ENCODE assay signal across 8 mouse cellular contexts in the genomic region with DNA sequence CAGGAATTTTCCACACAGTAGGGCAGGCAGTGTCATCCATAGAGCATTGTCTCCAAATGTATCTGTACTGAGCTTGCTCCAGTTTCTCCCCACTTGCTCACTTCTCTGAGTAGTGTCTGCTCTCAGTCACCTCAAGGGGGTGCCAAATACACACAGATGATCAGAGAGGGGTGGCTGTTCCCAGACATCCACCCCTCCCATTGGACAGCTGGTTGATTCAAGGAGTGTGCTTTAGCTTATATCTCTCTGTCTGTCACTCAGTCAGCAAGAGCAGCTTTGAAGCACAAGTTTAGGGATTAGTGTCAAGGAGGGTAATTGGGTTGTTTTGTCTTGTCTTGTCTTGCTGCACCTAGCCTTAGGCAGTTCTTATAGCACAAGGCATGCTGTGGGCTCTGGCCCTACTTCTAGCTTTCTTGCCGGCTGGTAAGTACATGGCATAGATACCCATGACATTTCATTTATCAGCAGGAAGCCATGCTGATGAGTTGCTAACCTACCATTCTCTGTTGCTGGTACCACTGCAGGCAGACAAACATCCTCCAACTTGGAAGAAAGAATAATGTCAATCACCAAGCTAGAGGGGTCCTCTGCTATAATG.
DNase-seq lines count a peak whose midpoint lies in the region; ATAC-seq lines count a peak whose summit lies in the region.

No protein-coding gene starts in this region.

- peak; percentile 50 to 64 for DNase-seq in right cerebral cortex, adult 2 months (ENCODE audit: low spot score in 2 of 2)
- DNase-seq in right cerebral cortex, postnatal 4 days, result no peak
- peak; percentile 78 to 81 for DNase-seq in cerebellum, postnatal 10 days
- peak; percentile 50 for DNase-seq in liver, embryonic 11.5 days (ENCODE audit: low spot score)
- peak; percentile 44 to 53 for DNase-seq in natural killer cell, adult 2 months (ENCODE audit: low spot score in 2 of 2)
- peak; percentile 76 for DNase-seq in thymus, postnatal 14 days

- no peak overlapping the region for H3K4me3 ChIP-seq in kidney, embryonic 14.5 days (ENCODE audit: low read length)
- no peak overlapping the region for H3K4me3 ChIP-seq in liver, embryonic 11.5 days (ENCODE audit: low read depth, low read length)

- no peak overlapping the region for H3K9ac ChIP-seq in kidney, embryonic 14.5 days (ENCODE audit: low read depth, low read length)
- H3K9ac ChIP-seq in liver, embryonic 11.5 days (ENCODE audit: low read depth, low read length), result 0 out of 2 replicates have a peak overlapping the region, but pooled peaks have one; percentile 39

- H3K4me1 ChIP-seq in kidney, embryonic 14.5 days (ENCODE audit: control insufficient read depth, insufficient read depth, low read length), result no peaks in the 10 kb centered on the region
- H3K4me1 ChIP-seq in liver, embryonic 11.5 days (replicated peaks; ENCODE audit: control insufficient read depth, insufficient read depth, low read length), result no peaks in the 10 kb centered on the region; the same call in 1 of the 2 replicates

- no peaks in the 10 kb centered on the region for H3K9me3 ChIP-seq in kidney, embryonic 14.5 days (ENCODE audit: control insufficient read depth, low read length)
- no peaks in the 10 kb centered on the region for H3K9me3 ChIP-seq in liver, embryonic 11.5 days (ENCODE audit: control insufficient read depth, low read length)

- H3K4me2 ChIP-seq in kidney, embryonic 14.5 days (replicated peaks; ENCODE audit: low read depth, low read length), result no peak overlapping the region
- H3K4me2 ChIP-seq in liver, embryonic 11.5 days, result peak overlapping the region; percentile 49

- 93% methylated on average over 1 of the region's 1 CpGs for WGBS in kidney, embryonic 14.5 days
- 52% methylated on average over 1 of the region's 1 CpGs for WGBS in liver, embryonic 11.5 days

- H3K27me3 ChIP-seq in kidney, embryonic 14.5 days (ENCODE audit: control insufficient read depth, insufficient read depth, low read length), result no peaks in the 10 kb centered on the region
- H3K27me3 ChIP-seq in liver, embryonic 11.5 days (replicated peaks; ENCODE audit: control insufficient read depth, insufficient read depth, low read length), result no peaks in the 10 kb centered on the region

- peak; percentile 100 for ATAC-seq in frontal cortex, adult (ENCODE audit: low TSS enrichment)
- peak; percentile 85 for ATAC-seq in kidney, embryonic 14.5 days (ENCODE audit: low FRiP score, low TSS enrichment)
- ATAC-seq in liver, embryonic 11.5 days (replicated peaks; ENCODE audit: low FRiP score), result peak; percentile 89

- no peak overlapping the region for H3K27ac ChIP-seq in kidney, embryonic 14.5 days (ENCODE audit: low read depth, low read length)
- H3K27ac ChIP-seq in liver, embryonic 11.5 days (ENCODE audit: low read depth, low read length), result peak overlapping the region; percentile 67; the same call in 1 of the 2 replicates

- H3K36me3 ChIP-seq in kidney, embryonic 14.5 days (ENCODE audit: control insufficient read depth, insufficient read depth, low read length), result no peaks in the 10 kb centered on the region
- no peaks in the 10 kb centered on the region for H3K36me3 ChIP-seq in liver, embryonic 11.5 days (ENCODE audit: control insufficient read depth, insufficient read depth, low read length)
